Mouse (Mus musculus): Measurements from ENCODE around the gene Zc3hc1. TPM values are rescaled to one million over a fixed set of nuclear protein-coding genes. Genes with fewer than 3 reads are reported as not detected.

The Zc3hc1 gene
- polyA plus RNA-seq, 1 experiment from 2014 or later, result 64.6 TPM

GRCm38 (mm10) chr6:30347288-30347801 lies 43.5 kb downstream of the Zc3hc1 start:
- DNase-seq (ENCODE audit: low spot score) (no peak), ATAC-seq (replicated peaks; ENCODE audit: low FRiP score) (no peak)
- H3K4me3 ChIP-seq (ENCODE audit: low read depth, low read length), result no peak overlapping the region
- no peaks in the 10 kb centered on the region for H3K9me3 ChIP-seq (ENCODE audit: control insufficient read depth, low read length)
- H3K36me3 ChIP-seq (ENCODE audit: control insufficient read depth, insufficient read depth, low read length), result no peaks in the 10 kb centered on the region
- H3K4me1 ChIP-seq (replicated peaks; ENCODE audit: control insufficient read depth, insufficient read depth, low read length), result no peaks in the 10 kb centered on the region
- H3K27ac ChIP-seq (ENCODE audit: low read depth, low read length), result no peak overlapping the region
- no peaks in the 10 kb centered on the region for H3K27me3 ChIP-seq (replicated peaks; ENCODE audit: control insufficient read depth, insufficient read depth, low read length)
- no peak overlapping the region for H3K9ac ChIP-seq (ENCODE audit: low read depth, low read length)
- 83% methylated on average over 4 of the region's 4 CpGs for WGBS
- no peak overlapping the region for H3K4me2 ChIP-seq

DNA sequence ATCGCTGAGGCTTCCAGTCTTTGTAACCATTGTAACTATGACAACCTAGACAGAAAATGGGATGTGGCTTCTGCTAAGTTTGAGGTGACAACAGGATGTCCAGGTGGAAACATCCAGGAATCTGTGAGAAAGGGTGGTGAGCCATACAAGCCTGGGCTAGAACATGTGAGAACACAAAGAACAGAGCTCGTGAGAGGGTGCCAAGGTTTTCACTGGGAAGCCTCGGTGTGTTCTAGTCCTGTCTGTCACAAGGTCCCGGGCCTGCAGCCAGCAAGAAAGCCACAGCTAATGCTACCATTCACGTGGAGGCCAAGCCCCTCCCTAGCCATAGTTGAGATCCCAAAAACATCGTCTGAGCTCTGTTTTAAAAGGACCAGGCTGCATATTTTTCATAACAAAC lies 44.1 kb downstream of the Zc3hc1 start:
- no peak for DNase-seq (ENCODE audit: low spot score)
- H3K9me3 ChIP-seq (ENCODE audit: control insufficient read depth, low read length), result no peaks in the 10 kb centered on the region
- ATAC-seq (replicated peaks; ENCODE audit: low FRiP score), result no peak
- H3K4me3 ChIP-seq (ENCODE audit: low read depth, low read length), result no peak overlapping the region
- no peak overlapping the region for H3K9ac ChIP-seq (ENCODE audit: low read depth, low read length)
- H3K27me3 ChIP-seq (replicated peaks; ENCODE audit: control insufficient read depth, insufficient read depth, low read length), result no peaks in the 10 kb centered on the region
- 74% methylated on average over 6 of the region's 6 CpGs for WGBS
- no peak overlapping the region for H3K27ac ChIP-seq (ENCODE audit: low read depth, low read length)
- no peak overlapping the region for H3K4me2 ChIP-seq
- no peaks in the 10 kb centered on the region for H3K36me3 ChIP-seq (ENCODE audit: control insufficient read depth, insufficient read depth, low read length)
- H3K4me1 ChIP-seq (replicated peaks; ENCODE audit: control insufficient read depth, insufficient read depth, low read length), result no peaks in the 10 kb centered on the region

DNA sequence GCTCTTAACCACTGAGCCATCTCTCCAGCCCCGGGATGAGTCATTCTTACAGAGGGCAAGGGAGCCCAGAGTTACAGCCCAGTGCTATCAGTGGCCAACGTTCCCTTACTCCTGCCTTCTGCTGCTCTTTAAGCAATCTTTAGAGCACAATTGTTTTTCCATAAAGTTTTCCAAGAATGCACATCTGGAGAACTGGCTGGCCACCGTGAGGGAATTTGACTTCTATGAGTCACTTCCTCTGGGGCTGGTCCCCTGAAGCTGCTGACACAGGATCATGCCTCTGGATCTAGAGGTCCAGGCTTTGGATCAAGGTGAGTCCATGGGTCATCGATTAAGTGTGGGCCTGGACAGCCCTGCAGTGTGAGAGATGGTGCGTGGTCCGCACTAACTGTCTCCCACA lies 46.8 kb downstream of the Zc3hc1 start:
- Histone ChIP-seq H3K4me2 (no peak overlapping the region), H3K27ac (ENCODE audit: low read depth, low read length) (no peak overlapping the region), H3K4me1 (replicated peaks; ENCODE audit: control insufficient read depth, insufficient read depth, low read length) (no peaks in the 10 kb centered on the region), H3K27me3 (replicated peaks; ENCODE audit: control insufficient read depth, insufficient read depth, low read length) (no peaks in the 10 kb centered on the region), H3K9ac (ENCODE audit: low read depth, low read length) (no peak overlapping the region), H3K9me3 (ENCODE audit: control insufficient read depth, low read length) (no peaks in the 10 kb centered on the region), H3K4me3 (ENCODE audit: low read depth, low read length) (no peak overlapping the region), H3K36me3 (ENCODE audit: control insufficient read depth, insufficient read depth, low read length) (no peaks in the 10 kb centered on the region)
- DNase-seq (ENCODE audit: low spot score) (no peak), ATAC-seq (replicated peaks; ENCODE audit: low FRiP score) (no peak)
- 70% methylated on average over 6 of the region's 6 CpGs for WGBS

- Histone ChIP-seq H3K27me3 (replicated peaks; ENCODE audit: control insufficient read depth, insufficient read depth, low read length) (no peaks in the 10 kb centered on the region), H3K27ac (ENCODE audit: low read depth, low read length) (no peak overlapping the region), H3K4me1 (replicated peaks; ENCODE audit: control insufficient read depth, insufficient read depth, low read length) (no peaks in the 10 kb centered on the region), H3K9me3 (ENCODE audit: control insufficient read depth, low read length) (no peaks in the 10 kb centered on the region), H3K4me3 (ENCODE audit: low read depth, low read length) (no peak overlapping the region), H3K4me2 (no peak overlapping the region), H3K9ac (ENCODE audit: low read depth, low read length) (no peak overlapping the region), H3K36me3 (ENCODE audit: control insufficient read depth, insufficient read depth, low read length) (no peaks in the 10 kb centered on the region)
- DNase-seq (ENCODE audit: low spot score) (no peak), ATAC-seq (replicated peaks; ENCODE audit: low FRiP score) (no peak)
- WGBS, result 70% methylated on average over 4 of the region's 4 CpGs
These were observed 50.5 kb downstream of the Zc3hc1 start for GRCm38 (mm10) chr6:30340231-30340873.

DNA sequence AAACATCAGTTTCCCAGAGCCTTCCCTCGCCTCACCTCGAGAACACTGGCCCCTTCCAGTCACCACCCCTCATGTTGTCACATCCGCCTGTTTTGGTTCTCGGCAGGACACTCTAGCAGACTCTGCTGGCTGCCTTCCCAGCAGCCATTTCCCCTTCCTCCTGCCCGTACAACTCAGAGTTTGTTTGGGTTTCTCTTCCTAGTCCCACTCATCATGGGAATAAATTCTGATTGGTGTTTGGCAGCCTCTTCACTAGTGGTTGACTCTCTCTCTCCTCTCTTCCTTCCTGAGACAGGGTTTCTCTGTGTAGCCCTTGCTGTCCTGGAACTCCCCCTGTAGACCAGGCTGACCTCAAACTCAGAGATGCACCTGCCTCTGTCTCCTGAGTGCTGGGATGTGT lies 53.9 kb downstream of the Zc3hc1 start:
- Histone ChIP-seq H3K4me1 (replicated peaks; ENCODE audit: control insufficient read depth, insufficient read depth, low read length) (no peaks in the 10 kb centered on the region), H3K9ac (ENCODE audit: low read depth, low read length) (no peak overlapping the region), H3K4me3 (ENCODE audit: low read depth, low read length) (no peak overlapping the region), H3K36me3 (ENCODE audit: control insufficient read depth, insufficient read depth, low read length) (no peaks in the 10 kb centered on the region), H3K9me3 (ENCODE audit: control insufficient read depth, low read length) (no peaks in the 10 kb centered on the region), H3K4me2 (peak overlapping the region; percentile 13; the same call in 1 of the 2 replicates), H3K27me3 (replicated peaks; ENCODE audit: control insufficient read depth, insufficient read depth, low read length) (no peaks in the 10 kb centered on the region), H3K27ac (ENCODE audit: low read depth, low read length) (no peak overlapping the region)
- no peak for DNase-seq (ENCODE audit: low spot score)
- 0 out of 2 replicates have a peak, but pooled peaks have one; percentile 23 for ATAC-seq (replicated peaks; ENCODE audit: low FRiP score)
- WGBS, result 26% methylated on average over 5 of the region's 5 CpGs

DNA sequence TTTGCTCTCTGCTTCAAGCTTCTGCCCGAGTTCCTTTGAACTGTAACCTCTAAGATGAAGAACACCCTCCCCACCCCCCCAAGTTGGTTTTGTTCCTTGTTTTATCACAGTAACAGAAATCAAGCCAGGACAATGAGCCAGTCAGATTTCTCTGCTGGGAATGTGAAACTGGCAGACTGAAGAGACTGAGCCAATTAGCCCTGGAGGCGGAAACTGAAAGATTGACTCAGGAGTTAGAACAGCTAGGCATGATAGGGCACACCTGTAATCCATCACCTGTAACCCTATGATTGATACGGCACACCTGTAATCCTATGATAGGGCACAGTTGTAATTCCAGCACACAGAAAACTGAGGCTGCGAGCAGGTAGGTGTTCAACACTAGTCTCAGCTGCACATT lies 58.6 kb downstream of the Zc3hc1 start:
- ATAC-seq (replicated peaks; ENCODE audit: low FRiP score) (no peak), DNase-seq (ENCODE audit: low spot score) (no peak)
- H3K4me2 ChIP-seq, result no peak overlapping the region
- WGBS, result 62% methylated on average over 4 of the region's 4 CpGs
- no peaks in the 10 kb centered on the region for H3K36me3 ChIP-seq (ENCODE audit: control insufficient read depth, insufficient read depth, low read length)
- H3K4me3 ChIP-seq (ENCODE audit: low read depth, low read length), result no peak overlapping the region
- H3K27ac ChIP-seq (ENCODE audit: low read depth, low read length), result no peak overlapping the region
- H3K9me3 ChIP-seq (ENCODE audit: control insufficient read depth, low read length), result no peaks in the 10 kb centered on the region
- no peaks in the 10 kb centered on the region for H3K27me3 ChIP-seq (replicated peaks; ENCODE audit: control insufficient read depth, insufficient read depth, low read length)
- no peaks in the 10 kb centered on the region; the same call in 1 of the 2 replicates for H3K4me1 ChIP-seq (replicated peaks; ENCODE audit: control insufficient read depth, insufficient read depth, low read length)
- no peak overlapping the region for H3K9ac ChIP-seq (ENCODE audit: low read depth, low read length)

DNA sequence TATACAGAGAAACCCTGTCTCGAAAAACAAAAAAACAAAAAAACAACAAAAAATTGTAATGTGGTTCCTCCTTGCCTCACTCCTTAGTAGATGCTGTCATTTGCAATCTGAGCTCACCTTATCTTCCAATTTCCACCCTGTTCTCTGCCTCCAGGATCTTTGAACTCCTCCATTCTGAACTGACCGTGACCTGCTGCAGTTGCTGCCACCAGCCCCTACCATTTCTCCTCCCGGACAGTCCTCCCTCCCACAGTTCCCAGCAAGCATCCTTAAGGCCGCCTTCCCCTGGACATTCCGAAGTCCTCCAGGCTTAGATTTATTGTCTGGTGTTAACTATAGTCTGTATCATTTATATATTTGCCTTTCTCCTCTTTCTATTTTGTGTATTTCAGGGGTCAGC lies 60.1 kb downstream of the Zc3hc1 start:
- Histone ChIP-seq H3K4me2 (no peak overlapping the region), H3K9ac (ENCODE audit: low read depth, low read length) (no peak overlapping the region), H3K9me3 (ENCODE audit: control insufficient read depth, low read length) (no peaks in the 10 kb centered on the region), H3K27me3 (replicated peaks; ENCODE audit: control insufficient read depth, insufficient read depth, low read length) (no peaks in the 10 kb centered on the region), H3K27ac (ENCODE audit: low read depth, low read length) (no peak overlapping the region), H3K36me3 (ENCODE audit: control insufficient read depth, insufficient read depth, low read length) (no peaks in the 10 kb centered on the region), H3K4me3 (ENCODE audit: low read depth, low read length) (no peak overlapping the region), H3K4me1 (replicated peaks; ENCODE audit: control insufficient read depth, insufficient read depth, low read length) (peaks cover 2% of the 10 kb centered on the region; the same call in 1 of the 2 replicates)
- no peak for ATAC-seq (replicated peaks; ENCODE audit: low FRiP score)
- WGBS, result 65% methylated on average over 5 of the region's 5 CpGs
- no peak for DNase-seq (ENCODE audit: low spot score)

DNA sequence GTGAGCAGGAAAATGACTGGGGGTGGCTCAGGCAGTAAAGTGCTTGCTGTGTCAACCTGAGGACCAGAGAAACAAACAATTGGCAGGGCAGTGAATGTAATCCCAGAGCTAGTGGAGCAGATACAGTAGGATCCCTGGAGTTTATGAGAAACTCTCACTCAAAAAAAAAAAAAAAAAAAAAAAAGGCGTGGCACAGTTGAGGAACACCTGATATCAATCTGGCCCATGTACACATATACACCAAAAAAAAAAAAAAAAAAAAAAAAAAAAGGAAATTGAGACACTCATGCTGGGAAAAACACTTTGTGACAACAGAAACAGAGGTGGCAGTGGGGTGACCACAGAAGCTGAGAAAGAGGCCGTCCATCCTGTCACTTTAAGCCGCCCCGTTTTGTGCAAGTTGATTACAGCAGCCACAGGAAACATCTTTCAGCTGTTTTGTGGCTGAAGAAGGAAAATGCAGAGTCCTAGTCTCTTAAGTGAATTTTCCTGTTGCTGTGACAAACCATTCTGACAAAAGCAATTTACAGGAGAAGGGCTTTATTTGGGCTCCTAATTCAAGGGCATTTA lies 64.8 kb downstream of the Zc3hc1 start:
- Histone ChIP-seq H3K4me3 (ENCODE audit: low read depth, low read length) (no peak overlapping the region), H3K9me3 (ENCODE audit: control insufficient read depth, low read length) (no peaks in the 10 kb centered on the region), H3K27ac (ENCODE audit: low read depth, low read length) (peak overlapping the region; percentile 11; the same call in 1 of the 2 replicates), H3K9ac (ENCODE audit: low read depth, low read length) (no peak overlapping the region), H3K4me1 (replicated peaks; ENCODE audit: control insufficient read depth, insufficient read depth, low read length) (peaks cover 2% of the 10 kb centered on the region; the same call in 1 of the 2 replicates), H3K4me2 (peak overlapping the region; percentile 13; the same call in 1 of the 2 replicates), H3K27me3 (replicated peaks; ENCODE audit: control insufficient read depth, insufficient read depth, low read length) (no peaks in the 10 kb centered on the region), H3K36me3 (ENCODE audit: control insufficient read depth, insufficient read depth, low read length) (no peaks in the 10 kb centered on the region)
- DNase-seq (ENCODE audit: low spot score) (no peak), ATAC-seq (replicated peaks; ENCODE audit: low FRiP score) (no peak)
- WGBS, result 43% methylated on average over 4 of the region's 4 CpGs

GRCm38 (mm10) chr6:30321002-30321401 lies 69.8 kb downstream of the Zc3hc1 start:
- H3K9ac ChIP-seq (ENCODE audit: low read depth, low read length), result no peak overlapping the region

More at GRCm38 (mm10) chr6:30321002-30321401, 69.8 kb downstream of the Zc3hc1 start:
- no peak overlapping the region for H3K4me3 ChIP-seq (ENCODE audit: low read depth, low read length)
- no peaks in the 10 kb centered on the region; the same call in 1 of the 2 replicates for H3K4me1 ChIP-seq (replicated peaks; ENCODE audit: control insufficient read depth, insufficient read depth, low read length)
- ATAC-seq (replicated peaks; ENCODE audit: low FRiP score), result no peak
- 36% methylated on average over 4 of the region's 4 CpGs for WGBS
- no peak overlapping the region for H3K4me2 ChIP-seq
- no peaks in the 10 kb centered on the region for H3K36me3 ChIP-seq (ENCODE audit: control insufficient read depth, insufficient read depth, low read length)
- no peaks in the 10 kb centered on the region for H3K9me3 ChIP-seq (ENCODE audit: control insufficient read depth, low read length)
- DNase-seq (ENCODE audit: low spot score), result no peak
- no peak overlapping the region for H3K27ac ChIP-seq (ENCODE audit: low read depth, low read length)
- H3K27me3 ChIP-seq (replicated peaks; ENCODE audit: control insufficient read depth, insufficient read depth, low read length), result no peaks in the 10 kb centered on the region
